Mouse (Mus musculus): ENCODE data around the gene Ttc9c.
A peak's percentile ranks its signal among the peaks of the same experiment; 100 is the strongest.

The Ttc9c gene

DNA sequence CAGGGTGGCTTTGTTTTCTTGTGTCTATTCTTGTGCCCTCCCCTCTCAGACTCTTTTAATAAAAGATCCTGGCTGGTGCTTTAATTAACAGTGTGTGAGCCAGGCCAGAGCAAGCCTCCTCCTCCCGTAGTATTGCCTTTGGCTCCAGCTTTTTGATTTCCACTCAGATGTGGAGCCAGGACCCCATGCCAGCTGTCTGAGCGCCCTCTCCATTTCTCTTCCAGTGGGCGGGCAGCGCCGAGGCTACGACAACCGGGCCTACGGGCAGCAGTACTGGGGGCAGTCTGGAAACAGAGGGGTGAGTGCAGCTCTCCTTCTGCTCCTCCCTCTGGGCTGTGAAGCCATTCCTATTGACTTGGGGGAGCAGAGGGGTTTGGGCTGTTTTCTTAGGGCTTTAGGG is 11.5 kb upstream of the Ttc9c start:
- DNase-seq (ENCODE audit: low spot score in 2 of 2) = no peak

DNA sequence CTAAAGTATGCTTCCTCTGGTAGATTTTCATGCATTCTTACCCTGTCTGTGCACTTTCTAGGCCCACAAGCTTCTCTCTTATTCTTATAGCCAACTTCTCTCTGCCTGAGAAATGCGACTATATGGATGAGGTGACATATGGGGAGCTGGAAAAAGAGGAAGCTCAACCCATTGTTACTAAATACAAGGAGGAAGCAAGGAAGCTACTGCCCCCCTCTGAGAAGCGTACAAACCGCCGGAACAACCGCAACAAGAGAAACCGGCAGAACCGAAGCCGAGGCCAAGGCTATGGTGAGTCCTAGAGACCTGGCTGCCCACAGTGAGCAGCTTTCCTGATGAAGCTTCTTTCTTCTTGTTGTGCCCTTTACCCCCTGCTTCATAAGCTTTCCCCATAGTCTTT is 10.5 kb upstream of the Ttc9c start, which contains the start of gene AC129217.1:
Gene AC129217.1, plus strand, starts transcription at position 114 of the 400 bp plus-strand sequence.
- no peak for DNase-seq (ENCODE audit: low spot score in 2 of 2)

DNA sequence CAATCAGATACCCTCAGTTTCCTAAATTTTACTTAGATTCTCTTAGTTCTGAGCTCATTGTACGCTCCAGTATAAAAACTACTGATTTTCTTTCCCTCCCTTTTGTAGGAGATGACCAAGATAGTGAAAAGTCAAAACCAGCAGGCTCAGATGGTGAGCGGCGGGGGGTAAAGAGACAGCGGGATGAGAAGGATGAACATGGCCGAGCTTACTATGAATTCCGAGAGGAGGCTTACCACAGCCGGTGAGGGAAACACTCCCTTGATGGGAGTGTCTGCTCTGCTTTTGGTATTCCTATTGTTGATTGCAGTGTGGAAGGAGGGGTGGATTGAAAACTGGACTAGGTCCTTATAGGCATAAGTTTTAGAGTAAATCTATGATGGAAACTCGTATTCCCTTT is 3.6 kb upstream of the Ttc9c start:
- no peak for DNase-seq (ENCODE audit: low spot score in 2 of 2)

DNA sequence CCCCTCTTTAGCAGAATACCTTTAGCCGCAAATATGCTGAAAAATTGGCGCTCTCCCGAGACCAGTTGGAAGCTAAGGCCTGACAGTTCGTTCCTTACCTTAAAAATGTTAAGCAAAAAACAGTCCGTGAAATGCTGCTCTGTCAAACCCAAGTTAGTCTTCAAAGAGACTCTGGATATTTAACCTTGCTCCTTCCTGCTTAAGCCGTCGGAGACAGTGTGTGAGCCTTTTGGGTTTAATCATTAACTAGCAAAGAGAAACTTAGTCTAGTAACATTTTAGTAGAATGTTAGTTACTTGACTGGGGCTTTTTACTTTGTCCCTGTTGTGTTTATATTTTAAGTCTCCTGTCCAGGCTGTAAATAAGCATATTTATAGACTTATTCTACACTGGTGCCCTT is 2.0 kb upstream of the Ttc9c start:
- no peak for DNase-seq (ENCODE audit: low spot score in 2 of 2)

DNA sequence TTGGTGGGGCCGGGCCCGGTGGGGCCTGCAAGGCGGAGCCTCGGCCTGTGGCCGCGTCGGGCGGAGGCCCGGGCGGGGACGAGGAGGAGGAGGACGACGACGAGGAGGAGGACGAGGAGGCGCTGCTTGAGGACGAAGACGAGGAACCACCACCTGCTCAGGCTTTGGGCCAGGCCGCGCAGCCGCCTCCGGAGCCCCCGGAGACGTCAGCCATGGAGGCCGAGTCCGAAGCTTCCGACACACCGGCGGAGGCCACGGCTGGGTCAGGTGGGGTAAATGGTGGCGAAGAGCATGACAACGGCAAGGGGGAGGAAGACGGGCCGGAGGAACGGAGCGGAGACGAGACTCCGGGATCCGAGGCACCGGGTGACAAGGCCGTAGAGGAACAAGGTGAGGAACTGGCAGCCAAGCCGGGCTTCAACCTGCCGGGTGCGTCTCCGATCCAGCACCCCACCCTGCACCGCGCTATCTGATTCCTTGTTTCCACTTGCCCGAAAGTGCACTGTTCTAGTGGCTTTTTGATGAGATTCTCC is 1.4 kb upstream of the Ttc9c start:
- no peak for DNase-seq (ENCODE audit: low spot score in 2 of 2)

DNA sequence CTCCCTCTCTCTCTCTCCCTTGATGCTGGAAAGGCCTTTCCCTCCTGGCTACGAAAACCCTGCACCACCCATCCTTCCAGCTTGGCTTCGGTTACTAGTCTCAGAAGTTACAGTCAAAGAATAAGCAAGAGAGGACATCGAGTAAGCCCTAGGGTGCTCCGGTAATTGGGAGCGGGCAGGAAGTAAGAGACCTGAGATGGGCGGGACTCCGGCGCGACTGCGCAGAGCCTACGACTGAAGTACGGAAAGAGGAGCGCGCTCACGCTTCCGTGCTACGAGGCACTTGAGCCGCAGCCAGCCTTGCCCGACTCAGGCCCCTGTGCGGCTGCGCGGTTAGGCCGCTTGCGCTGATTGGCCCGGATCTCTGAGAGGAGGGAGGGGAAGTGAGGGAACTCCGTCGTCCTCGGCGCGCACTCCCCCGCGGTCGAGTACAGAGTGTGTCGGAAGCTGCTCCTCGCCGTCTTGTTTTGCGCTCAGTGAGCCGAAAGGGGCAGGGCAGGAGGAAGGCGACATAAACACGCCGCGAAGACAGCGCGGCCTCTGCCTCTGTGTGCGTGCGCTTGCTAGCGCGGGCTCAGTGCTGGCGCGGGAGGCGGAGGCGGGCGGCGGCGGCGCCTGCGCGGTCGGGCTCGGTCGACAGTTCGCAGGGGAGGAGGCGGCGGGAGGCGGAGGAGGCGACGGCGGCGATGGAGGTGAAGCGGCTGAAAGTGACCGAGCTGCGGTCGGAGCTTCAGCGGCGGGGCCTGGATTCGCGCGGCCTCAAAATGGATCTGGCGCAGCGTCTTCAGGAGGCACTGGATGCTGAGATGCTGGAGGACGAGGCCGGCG is 677 bp upstream of the Ttc9c start, which contains the start of gene Hnrnpul2:
Gene Hnrnpul2, plus strand, starts transcription at position 415 of the 828 bp plus-strand sequence.
- DNase-seq (ENCODE audit: low spot score in 2 of 2) = peak; percentile 98

DNA sequence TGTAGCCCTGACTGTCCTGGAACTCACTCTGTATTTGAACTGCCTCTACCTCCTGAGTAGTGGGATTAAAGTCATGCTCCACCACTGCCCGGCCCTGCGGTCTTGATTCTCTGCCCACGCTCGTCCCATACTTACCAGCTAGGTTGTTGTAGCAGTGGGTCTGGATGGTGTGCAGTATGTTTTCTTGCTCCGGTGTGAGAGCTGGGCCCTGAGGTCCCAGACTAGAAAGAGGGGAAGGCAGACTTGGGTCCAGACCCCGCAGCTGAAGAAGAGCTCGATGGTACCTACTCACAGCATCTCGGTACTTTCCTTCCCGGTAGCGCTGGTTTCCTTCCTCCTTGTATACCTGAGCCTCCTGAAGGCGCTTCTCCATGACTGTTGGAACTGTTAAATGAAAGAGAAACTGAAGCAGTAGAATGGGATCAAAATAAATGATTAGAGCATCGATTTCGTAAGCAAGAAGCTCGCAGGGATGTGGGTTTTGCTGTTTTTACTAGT is 783 bp downstream of the Ttc9c start:
- no peak for DNase-seq (ENCODE audit: low spot score in 2 of 2)

DNA sequence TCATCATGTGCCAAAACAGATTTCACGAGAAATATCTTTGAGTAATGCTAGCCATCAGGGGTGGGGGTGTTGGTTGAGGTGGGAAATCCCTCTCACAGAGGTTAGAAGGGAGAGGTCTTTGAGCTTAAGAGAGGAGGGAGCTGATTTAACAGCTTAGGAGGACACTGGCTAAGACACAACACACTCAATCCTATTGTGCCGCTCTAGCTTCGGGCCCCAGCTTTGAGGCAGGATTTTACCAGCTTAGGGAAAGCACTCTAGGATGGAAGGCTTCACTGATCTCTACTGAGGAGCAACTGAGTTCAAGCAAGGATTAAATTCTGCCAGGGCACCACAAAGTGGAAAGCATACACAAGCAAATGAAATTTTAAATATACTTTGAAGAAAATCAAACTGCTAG is 2.1 kb downstream of the Ttc9c start:
- DNase-seq (ENCODE audit: low spot score in 2 of 2) = no peak

DNA sequence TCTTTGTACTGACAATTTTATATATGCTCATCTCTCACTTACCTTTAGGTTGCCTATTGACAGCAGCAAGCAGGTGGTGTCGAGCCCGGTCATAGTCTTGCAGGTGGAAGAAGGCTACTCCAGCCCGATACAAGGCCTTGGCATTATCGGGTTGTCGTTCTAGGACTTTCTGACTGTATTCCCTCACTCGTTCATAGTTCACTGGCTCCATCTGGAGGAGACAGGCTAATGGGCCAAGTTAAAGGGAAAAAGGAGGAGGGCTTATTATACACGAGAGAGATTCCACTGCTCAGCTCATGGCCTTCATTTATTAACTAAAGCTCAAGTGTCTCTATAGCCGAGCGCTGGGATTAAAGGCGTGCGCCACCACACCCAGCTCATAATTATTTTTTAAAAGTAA is 3.3 kb downstream of the Ttc9c start:
- DNase-seq (ENCODE audit: low spot score in 2 of 2) = no peak

DNA sequence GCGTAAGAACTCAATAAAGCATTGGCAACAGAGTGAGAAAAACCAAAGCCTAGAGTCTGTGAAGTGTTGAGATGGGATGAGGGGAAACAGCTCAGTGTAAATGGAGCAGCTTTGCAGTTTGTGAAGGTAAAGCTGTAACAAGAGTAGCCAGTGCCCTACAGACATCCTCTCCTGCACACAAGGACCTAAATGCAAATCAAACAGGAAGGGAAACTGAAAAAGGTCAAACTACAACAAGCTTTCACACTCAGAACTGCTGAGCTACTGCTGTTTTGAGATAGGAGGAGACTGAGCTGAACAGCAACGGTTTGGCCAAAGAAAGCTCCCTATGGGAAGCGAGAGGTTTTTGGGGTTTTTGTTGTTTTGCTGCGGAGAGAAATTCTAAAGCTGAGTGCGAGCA is 12.3 kb downstream of the Ttc9c start:
- no peak for DNase-seq (ENCODE audit: low spot score in 2 of 2)

DNA sequence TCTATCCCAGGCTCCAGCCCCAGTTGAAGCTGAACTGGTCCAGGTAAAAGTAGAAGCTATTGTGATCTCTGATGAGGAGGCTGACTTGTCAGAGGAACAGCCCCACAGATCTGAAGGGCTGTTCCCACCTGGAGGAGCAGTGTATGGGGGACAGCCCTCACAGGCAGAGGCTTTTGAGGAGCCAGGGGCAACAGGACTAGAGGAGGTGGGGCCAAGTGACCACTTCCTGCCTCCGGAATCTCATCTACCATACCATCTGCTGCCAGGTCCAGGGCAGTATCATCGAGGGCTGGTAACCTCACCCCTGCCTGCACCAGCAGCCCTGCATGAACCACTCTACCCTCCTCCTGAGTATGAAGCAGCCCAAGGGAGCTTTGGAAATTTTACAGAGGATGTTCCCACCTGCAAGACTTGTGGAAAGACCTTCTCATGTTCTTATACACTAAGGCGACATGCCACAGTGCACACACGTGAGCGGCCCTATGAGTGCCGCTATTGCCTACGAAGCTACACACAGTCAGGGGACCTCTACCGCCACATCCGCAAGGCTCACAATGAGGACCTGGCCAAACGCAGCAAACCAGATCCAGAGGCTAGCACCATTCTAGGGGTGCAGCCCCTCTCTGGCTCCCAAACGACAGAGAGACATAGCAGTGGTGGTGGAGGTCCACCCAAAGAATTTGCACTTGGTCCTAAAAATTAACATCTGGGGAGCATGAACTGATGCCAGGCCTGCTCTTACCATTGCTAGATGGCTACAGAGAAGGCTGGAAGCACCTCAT is 15.1 kb downstream of the Ttc9c start:
- DNase-seq (ENCODE audit: low spot score in 2 of 2) = no peak

DNA sequence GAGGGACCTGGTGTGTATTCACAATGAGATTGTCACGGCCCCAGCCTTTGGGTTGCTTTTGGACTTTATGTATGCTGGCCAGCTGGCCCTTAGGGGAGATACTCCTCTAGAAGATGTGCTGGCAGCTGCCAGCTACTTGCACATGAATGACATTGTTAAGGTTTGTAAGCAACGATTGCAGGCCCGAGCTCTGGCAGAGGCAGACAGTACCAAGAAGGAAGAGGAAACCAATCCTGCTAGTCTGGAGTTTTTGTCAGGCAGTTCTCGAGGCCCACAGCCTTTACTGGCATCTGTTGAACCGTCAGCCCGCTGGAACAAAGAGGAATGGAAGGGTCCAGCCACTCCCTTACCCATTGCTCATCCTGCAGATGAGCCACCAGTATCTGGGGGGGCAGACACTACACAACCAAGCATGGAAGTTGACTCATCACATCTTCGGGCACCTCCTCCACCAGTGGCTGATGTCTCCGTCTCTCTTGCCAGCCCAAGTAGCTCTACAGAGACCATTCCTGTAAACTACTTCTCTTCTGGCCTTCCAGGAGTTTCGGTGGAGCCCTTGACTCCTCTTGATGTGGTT is 15.8 kb downstream of the Ttc9c start:
- DNase-seq (ENCODE audit: low spot score in 2 of 2) = no peak

DNA sequence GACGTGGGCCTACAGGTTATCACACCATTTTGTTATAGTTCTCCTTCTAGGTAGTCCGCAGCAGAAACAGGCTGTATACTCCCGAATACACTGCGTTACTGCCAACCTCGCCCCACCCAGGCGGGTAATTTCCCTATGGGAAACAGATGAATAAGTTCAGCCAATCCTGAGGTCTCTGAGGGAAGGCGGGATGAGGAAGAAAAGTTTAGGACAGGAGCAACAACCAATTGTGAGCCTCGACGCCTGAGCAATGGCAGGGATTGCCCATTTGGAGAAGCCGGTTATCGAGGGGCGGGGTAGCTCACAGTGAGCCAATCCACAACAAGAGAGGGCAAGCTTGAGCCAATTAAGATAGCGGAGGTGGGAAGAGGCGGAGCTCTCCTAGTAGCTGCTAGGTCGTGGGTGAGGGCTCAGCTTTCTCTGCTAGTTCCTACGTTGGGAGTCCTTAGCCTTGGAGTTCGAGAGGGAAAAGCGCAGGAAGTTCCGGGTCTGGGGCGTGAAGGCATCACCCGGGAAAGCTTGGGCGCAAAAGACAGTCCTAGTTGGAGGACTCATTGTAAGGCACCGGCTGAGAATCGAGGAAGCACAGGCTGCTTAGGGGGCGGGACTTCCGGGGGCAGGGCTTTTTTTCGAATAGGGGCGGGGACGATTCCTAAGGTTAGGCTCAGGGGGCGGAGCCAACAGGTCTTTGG is 16.9 kb downstream of the Ttc9c start, which contains the start of gene Zbtb3:
Gene Zbtb3, plus strand, starts transcription at position 426 of the 692 bp plus-strand sequence.
- DNase-seq (ENCODE audit: low spot score in 2 of 2) = peak; percentile 96 to 97

DNA sequence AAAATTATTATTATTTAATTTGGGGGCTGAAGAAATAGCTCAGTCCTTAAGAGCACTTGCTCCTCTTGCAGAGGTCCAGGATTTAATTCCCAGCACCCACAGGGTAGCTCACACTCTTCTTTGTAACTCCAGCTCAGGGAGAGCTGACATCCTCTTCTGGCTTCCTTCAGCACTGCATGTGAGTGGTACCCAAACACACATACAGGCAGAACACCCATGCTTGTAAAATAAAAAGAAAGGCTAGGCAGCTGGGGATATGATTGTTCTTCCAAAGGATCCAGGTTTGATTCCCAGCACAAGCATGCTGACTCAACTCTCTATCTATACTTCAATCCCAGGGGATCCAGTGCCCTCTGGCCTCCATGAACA is 20.2 kb downstream of the Ttc9c start:
- no peak for DNase-seq (ENCODE audit: low spot score in 2 of 2)

DNA sequence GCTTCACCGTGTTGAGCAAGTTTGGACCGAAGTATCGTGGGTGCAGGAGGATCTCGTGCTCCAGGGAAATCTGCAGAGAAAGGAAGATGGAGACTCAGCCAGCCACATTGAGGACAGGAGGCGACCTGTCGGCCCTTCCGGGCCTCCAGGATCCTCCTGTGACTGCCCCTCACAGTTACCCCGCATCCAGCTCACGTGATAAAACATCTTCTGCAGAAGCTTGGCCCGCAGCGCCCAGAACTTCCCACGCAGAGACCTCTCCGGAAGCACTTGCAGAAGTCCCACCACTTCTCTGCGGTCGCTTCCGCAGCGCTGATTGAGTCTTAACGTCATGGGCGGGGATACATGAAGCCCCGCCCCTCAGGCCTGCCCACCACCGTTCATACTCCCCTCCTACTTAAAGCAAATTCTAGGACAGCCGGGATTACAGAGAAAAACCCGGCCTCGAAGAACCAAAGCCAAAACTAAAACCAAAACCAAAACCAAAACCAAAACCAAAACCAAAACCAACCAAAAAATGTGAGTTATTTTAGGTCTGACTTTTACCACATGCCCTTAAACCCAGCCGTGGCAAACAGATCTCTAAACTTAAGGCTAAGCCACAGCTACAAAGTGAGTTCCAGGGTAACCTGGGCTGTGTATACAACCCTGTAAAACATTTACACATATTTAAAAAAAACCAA is 20.7 kb downstream of the Ttc9c start, which contains the start of gene Polr2g:
Gene Polr2g, minus strand, starts transcription at position 314 of the 683 bp plus-strand sequence.
- peak; percentile 87 to 90 for DNase-seq (ENCODE audit: low spot score in 2 of 2)

DNA sequence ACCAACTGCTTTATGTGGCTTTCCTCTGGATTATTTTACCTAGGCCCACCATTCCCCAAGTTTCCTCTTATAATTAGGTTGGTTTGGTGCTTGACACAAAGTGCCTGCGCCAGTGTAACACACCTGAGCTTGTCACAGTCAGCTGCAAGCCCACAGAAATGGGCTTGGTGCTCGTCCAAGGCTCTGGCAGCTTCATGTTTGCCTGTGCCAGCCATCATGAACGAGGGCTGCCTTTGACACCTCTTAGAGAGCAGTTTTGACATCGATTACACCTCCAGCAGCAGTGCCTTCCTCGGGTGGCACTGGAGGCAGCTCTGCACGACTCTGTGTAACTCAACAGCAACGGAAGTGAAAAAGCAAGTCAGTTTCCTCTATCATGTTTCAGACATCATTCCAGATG is 29.0 kb downstream of the Ttc9c start:
- no peak for DNase-seq (ENCODE audit: low spot score in 2 of 2)

DNA sequence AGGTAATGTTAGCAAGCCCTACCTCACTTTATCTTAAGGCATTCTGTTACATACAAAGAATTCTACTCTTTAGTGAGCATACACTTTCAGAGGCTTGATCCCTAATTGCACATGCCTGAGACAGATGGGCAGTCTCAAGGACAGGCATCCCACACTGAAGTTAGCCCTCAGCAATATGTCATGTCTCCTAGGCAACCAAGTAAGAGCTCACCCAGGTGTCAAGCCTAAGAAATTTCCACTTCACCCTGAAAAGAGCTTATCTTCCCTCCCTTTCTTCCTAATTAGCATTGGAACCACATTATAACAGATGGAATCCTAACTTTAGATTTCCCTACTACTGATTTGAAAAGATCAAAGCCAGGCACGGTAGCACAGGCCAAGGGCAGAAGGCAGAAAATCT is 30.0 kb downstream of the Ttc9c start:
- no peak for DNase-seq (ENCODE audit: low spot score in 2 of 2)

DNA sequence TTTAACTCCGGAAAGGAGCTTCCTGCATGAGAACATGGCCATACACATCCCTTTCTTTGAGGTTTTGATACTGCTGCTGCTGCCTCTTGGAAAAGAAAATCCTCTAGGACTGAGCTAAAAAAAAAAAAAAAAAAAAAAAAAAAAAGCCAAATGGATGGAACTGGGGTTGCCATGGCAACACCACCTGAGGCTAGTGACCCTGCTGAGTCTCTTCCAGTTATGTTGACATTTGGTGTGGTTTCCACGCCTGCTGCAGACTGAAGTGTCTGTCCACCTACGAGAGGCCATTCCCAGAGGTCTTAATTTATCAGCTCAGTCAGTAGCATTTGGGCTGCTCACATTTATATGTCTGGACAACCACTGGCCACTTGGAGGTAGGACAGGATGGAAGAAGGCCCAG is 30.6 kb downstream of the Ttc9c start:
- DNase-seq (ENCODE audit: low spot score in 2 of 2) = no peak

DNA sequence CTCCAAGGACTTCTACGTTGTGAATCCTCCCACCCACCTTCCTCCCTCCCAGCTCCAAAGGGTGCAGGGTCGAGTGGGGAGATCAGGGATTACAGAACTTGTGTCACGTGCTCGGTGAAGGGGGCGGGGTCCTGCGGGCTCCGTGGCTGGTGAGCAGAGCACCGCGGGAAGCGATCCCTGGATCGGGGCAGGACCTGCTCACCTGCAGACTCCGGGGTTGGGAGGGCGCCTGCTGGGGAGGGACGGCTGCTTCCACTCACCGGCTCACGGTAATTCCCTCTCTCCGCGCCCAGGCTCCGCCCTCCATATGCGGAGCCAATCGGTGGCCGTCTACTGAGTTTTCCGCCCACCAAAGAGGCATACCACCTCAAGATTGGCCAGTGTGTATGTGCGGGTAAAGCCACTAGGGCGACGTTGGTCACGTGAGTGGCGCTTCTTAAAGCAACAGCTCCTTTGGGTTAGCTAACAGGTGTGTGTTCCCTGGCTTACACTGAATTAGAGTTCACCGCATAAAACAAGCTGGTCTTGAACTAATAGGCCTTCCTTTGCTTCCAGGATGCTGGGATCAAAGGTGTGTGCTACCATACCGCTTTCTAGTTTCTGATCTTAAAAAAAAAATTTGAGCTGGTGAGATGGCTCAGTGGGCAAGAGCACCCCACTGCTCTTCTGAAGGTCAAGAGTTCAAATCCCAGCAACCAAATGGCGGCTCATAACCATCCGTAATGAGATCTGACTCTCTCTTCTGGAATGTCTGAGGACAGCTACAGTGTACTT is 32.9 kb downstream of the Ttc9c start, which contains the start of gene Taf6l:
Gene Taf6l, minus strand, starts transcription at position 410 of the 774 bp plus-strand sequence.
- peak; percentile 88 to 95 for DNase-seq (ENCODE audit: low spot score in 2 of 2)

DNA sequence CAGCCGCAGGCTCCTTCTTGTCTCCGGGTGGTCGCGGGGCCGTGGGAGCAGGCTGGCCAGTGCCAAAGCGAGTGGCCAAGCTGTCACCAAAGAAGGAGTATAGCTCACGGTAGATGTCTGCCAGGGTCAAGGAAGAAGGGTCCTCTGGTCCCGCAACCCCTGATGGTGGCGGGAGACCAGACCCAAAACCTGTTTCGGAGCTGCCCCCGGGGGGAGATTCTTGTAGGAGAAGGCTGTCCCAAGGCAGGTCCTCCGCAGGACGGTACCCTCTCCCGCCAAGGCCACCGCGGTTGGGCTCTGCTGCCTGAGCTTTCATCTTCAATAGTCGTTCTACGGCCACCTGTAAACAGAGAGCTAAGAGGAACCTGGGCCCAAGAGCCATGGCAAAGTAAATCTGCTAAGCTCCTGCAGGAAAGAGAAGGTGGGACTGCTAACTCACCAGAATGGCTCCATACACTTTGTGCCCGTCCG is 44.1 kb downstream of the Ttc9c start:
- no peak for DNase-seq (ENCODE audit: low spot score in 2 of 2)
